Mouse (Mus musculus): ENCODE results near the gene Zfp503.

DNA sequence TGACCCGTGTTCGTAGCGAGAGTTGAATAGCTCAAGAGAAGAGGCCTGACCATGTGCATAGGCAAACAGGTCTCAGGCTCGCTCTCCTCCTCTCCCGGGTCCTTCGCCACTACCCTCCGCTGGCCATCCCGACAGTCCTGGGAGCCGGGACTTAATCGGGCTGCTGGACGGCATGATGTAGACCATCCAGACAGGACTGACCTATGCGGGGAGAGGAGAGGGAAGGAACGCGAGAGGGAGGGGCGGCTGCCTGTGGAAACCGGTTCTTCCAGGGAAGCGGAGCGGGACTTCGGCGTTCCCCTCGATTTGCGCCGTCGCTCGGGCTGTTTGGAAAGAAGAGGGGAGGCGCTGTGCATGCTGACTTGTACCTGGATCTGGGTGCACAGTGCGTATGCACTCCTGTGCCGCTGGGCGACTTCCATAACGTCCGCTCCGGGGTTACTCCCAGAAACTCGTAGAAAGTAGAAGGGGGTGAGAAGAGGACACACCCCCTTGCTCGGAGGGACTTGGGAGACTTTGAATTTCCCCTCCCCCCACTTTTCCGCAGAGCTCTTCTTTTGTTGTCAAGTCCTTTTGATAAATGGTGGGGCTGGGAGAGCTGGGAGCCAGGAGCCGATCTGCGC is at the start of gene Zfp503:
- TF ChIP-seq CTCF (IDR thresholded peaks at IDR 0.05; ENCODE audit: borderline replicate concordance, insufficient read depth, low read depth, low read length) (no peak), POLR2A (IDR thresholded peaks at IDR 0.05; ENCODE audit: borderline replicate concordance, insufficient read depth, low read length) (no peak)
